Mouse (Mus musculus) bone marrow macrophage, adult 2 months (primary cell): Measurements from ENCODE around the gene Ecpas.

Source experiments
- CTCF ChIP-seq: IDR thresholded peaks from 2 replicates; pipeline ENCODE4 v1.5.1; 2012; ENCODE audit warnings: low read depth, mild to moderate bottlenecking, low read length, moderate library complexity
- POLR2A ChIP-seq: IDR thresholded peaks from 2 replicates; pipeline ENCODE4 v1.6.1; 2012; ENCODE audit warnings: mild to moderate bottlenecking, low read depth, low read length, borderline replicate concordance

DNA sequence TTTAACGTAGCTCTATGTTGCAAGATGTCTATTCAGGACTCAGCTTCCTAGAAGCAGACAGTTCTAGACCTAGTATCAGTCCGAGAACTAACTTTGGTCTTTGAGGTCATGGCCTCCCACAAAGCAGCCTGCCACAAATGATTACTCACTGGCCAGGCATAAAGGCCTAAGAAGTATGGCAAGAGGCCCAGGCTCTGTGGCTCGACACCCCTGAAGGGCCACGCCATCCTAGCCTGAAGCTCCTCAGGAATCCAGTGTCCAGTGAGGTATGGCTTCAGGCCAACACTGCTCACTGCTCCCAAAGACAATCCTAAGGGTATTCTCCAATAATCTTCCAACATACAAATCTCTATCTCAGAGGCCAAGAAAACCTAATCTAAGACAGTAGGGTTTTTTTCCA, 86.6 kb downstream of the Ecpas start:
- no peak for TF ChIP-seq CTCF
- TF ChIP-seq POLR2A, result no peak
